Mouse (Mus musculus): Measurements from ENCODE around the gene Arhgap15. TPM values are rescaled to one million over a fixed set of nuclear protein-coding genes. Genes with fewer than 3 reads are reported as not detected.

Gene Arhgap15
- polyA plus RNA-seq, 1 experiment from 2014 or later = 0.59 TPM

DNA sequence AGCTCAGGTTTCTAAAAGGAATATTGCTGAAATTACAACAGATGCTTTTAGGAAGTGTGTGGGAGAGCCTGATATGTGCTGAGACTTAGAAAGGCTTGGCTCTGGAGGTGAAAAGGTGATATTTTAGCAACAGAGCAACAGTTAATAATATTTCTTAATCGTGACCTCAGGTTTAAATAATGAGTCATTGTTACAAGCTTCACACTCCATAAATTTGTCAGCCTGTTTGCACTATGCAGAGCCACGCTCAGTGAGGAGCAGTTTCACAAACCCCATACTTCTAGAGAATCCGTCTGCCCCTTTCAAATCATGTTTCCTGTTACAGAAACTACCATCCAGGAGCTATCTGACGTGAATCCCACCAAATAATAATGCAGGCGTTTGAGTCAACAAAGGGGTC lies 213.8 kb downstream of the Arhgap15 start:
- Histone ChIP-seq H3K4me1 (replicated peaks) (no peaks in the 10 kb centered on the region), H3K36me3 (no peaks in the 10 kb centered on the region), H3K27ac (no peak overlapping the region), H3K9me3 (no peaks in the 10 kb centered on the region), H3K4me3 (replicated peaks) (no peak overlapping the region), H3K27me3 (no peaks in the 10 kb centered on the region), H3K4me2 (replicated peaks) (no peak overlapping the region), H3K9ac (replicated peaks) (no peak overlapping the region)
- 86% methylated on average over 5 of the region's 5 CpGs for WGBS
- ATAC-seq = no peak

DNA sequence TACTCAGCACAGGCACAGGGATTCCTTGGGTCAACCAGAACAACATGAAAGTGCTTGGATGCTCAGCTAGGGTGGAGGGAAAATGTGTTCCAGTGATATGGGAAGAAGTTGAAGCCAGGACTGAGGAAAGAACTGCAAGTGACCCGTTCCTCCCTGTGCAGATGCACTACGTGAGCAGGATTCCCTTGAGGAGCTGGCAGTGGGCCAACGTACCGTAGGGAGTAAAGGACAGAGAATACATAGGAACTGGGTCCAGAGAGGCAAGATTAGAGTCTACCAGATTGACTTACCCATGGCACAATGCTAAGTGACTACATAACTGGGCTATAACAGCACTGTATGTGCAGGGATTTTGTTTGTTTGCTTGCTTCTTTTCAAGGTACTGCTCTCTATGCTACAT lies 220.0 kb downstream of the Arhgap15 start:
- Histone ChIP-seq H3K9me3 (no peaks in the 10 kb centered on the region), H3K4me1 (replicated peaks) (no peaks in the 10 kb centered on the region), H3K4me3 (replicated peaks) (no peak overlapping the region), H3K4me2 (replicated peaks) (no peak overlapping the region), H3K36me3 (no peaks in the 10 kb centered on the region), H3K9ac (replicated peaks) (no peak overlapping the region), H3K27me3 (no peaks in the 10 kb centered on the region), H3K27ac (no peak overlapping the region)
- 70% methylated on average over 4 of the region's 4 CpGs for WGBS
- ATAC-seq = no peak

DNA sequence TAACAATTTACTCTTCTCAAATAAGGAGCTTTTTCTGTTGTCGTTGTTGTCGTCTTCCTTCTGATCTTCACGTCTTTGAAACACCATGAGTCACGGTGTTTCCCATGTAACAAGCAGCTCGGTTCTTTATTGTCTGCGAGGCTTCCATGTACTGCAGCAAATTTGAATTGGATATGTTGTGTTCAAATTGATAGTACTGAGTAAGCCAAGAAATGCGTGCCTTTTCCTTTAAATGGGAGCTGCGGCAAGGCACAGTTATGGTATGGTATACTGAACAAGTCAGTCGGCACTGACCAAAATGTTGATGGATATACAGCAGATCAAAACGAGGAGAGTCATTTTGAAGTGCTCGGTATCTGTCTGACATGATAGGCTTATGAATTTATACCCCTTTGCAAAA lies 229.1 kb downstream of the Arhgap15 start:
- Histone ChIP-seq H3K36me3 (no peaks in the 10 kb centered on the region), H3K9me3 (no peaks in the 10 kb centered on the region), H3K27ac (no peak overlapping the region), H3K4me3 (replicated peaks) (no peak overlapping the region), H3K9ac (replicated peaks) (no peak overlapping the region), H3K27me3 (no peaks in the 10 kb centered on the region), H3K4me1 (replicated peaks) (no peaks in the 10 kb centered on the region), H3K4me2 (replicated peaks) (no peak overlapping the region)
- WGBS = 71% methylated on average over 11 of the region's 11 CpGs
- peak; percentile 45; the same call in 1 of the 2 replicates for ATAC-seq

DNA sequence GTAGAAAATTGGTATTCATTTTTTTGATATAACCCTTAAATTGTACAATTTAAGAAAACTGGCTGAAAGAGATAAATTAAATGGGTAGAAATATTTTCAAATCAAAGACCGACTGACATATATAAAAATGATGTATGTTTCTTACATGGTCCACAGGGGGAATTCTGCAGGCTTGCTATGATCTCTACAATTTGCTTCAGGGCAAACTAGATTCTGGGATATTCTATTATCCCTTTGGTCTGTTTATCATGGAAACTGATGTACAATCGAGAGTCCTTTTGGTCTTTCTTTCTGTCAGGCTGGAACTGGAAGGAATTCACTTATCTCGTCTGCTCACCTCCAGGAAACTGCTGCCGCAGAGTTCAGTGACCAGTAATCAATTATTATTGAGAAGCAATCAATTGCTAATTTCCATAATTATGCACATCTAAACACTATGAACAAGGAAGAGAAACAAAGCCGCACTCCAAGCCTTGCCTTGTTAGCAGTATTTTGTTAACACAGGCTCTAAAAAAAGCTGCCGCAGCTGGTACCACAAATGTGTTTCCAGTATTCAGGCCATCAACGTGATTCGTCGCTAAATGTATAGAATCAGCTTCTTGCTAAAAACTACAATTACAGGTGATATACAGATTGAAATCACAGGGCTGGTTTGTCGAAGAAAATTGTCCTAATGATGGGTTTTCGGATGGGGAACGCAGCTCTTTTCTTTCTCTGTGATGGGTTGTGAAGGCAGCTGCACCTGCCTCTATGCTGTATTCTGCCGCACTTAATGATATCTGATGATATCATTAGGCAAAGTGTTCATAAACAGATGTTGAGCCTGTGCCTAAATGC lies 229.8 kb downstream of the Arhgap15 start:
- H3K27me3 ChIP-seq = no peaks in the 10 kb centered on the region
- no peaks in the 10 kb centered on the region for H3K36me3 ChIP-seq
- peak overlapping the region; percentile 4; the same call in 1 of the 2 replicates for H3K27ac ChIP-seq
- 74% methylated on average over 13 of the region's 13 CpGs for WGBS
- H3K9me3 ChIP-seq = no peaks in the 10 kb centered on the region
- ATAC-seq = no peak
- H3K4me2 ChIP-seq (replicated peaks) = no peak overlapping the region
- no peak overlapping the region for H3K4me3 ChIP-seq (replicated peaks)
- H3K4me1 ChIP-seq (replicated peaks) = no peaks in the 10 kb centered on the region
- no peak overlapping the region for H3K9ac ChIP-seq (replicated peaks)

DNA sequence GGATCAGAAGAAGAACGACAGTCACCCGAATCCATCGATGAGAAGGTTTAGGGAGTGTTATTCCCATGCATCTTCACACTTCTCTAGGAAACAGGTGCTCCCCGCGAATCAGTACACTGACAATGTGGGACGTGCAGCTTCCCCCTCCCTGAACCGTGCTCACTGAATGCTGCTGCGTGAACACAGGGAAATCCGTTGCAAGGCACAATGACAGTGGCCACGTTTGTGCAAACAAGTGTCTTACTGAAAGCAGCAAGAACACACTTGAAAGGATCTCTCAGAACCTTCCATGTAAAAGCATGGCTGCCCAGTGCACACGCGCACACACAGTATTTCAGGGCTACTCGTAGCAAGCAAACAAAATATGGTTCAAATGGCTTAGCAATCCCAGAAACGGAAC lies 237.4 kb downstream of the Arhgap15 start:
- no peak overlapping the region for H3K4me3 ChIP-seq (replicated peaks)
- H3K9ac ChIP-seq (replicated peaks) = no peak overlapping the region
- no peak overlapping the region for H3K4me2 ChIP-seq (replicated peaks)
- no peak for ATAC-seq
- H3K27ac ChIP-seq = no peak overlapping the region
- H3K4me1 ChIP-seq (replicated peaks) = peaks cover 7% of the 10 kb centered on the region
- H3K9me3 ChIP-seq = no peaks in the 10 kb centered on the region
- H3K36me3 ChIP-seq = no peaks in the 10 kb centered on the region
- no peaks in the 10 kb centered on the region for H3K27me3 ChIP-seq
- 78% methylated on average over 14 of the region's 14 CpGs for WGBS

DNA sequence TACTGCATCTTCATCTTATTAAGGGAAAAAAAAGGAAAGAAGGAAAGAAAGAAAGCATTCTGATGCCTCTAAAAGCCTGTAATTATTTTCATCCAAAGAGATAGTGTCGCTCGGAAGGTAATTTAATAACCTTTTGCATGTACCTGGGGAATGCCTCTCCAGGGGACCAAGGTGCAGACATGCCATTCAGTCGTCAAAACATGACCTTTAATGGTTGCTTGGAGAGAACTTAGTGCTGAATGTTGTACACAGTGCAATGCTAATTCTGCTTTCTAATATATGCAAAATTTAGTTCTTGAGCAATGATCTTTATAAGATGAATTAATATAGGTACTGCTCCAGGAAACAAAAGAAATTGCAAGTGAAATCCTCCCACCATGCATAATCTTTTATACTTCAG lies 239.3 kb downstream of the Arhgap15 start:
- Histone ChIP-seq H3K9ac (replicated peaks) (no peak overlapping the region), H3K9me3 (no peaks in the 10 kb centered on the region), H3K4me2 (replicated peaks) (no peak overlapping the region), H3K4me3 (replicated peaks) (no peak overlapping the region), H3K36me3 (no peaks in the 10 kb centered on the region), H3K27ac (no peak overlapping the region), H3K27me3 (no peaks in the 10 kb centered on the region), H3K4me1 (replicated peaks) (peaks cover 7% of the 10 kb centered on the region)
- WGBS = 56% methylated on average over 3 of the region's 3 CpGs
- 0 out of 2 replicates have a peak, but pooled peaks have one; percentile 60 for ATAC-seq

DNA sequence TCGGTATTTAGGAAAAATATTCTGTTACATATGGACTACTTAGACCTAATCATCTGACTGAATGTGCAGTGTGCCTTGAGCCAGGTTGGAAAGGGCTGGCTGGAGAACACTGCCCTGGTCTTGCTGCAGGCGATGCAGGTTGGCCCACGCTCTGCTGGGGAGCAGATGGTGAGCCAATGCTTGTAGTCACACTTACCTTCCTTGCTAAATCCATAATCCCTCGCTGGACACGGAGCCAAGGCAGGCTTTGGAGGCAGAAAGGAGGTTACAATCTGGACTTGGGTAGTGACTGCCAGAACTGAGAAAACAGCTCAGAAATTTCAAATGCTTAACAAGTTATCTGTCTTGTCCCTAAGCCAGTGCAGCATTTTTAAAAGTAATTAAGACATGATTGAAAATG lies 241.2 kb downstream of the Arhgap15 start:
- WGBS = 47% methylated on average over 5 of the region's 5 CpGs
- Histone ChIP-seq H3K27ac (no peak overlapping the region), H3K9me3 (no peaks in the 10 kb centered on the region), H3K4me3 (replicated peaks) (no peak overlapping the region), H3K27me3 (no peaks in the 10 kb centered on the region), H3K36me3 (no peaks in the 10 kb centered on the region), H3K4me1 (replicated peaks) (peaks cover 7% of the 10 kb centered on the region), H3K4me2 (replicated peaks) (no peak overlapping the region), H3K9ac (replicated peaks) (no peak overlapping the region)
- ATAC-seq = peak; percentile 60; the same call in 1 of the 2 replicates

DNA sequence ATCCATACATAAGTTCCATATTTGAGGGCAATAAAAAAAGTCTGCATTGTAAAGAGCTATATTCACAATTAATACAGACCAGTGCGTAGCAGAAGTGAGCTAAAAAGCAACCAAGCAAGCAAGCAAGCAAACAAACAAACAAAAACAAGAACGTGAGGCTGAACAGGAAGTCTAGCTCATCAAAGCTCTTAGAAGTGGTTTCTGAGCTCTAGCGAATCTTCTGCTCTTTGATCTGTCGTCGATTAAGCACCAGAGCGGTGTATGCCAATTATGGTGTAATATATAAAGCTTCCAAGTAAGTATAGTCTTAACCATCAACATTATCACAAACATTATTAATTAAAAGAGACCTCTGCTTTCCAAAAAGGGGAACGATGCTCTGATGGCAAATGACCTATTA lies 243.9 kb downstream of the Arhgap15 start:
- Histone ChIP-seq H3K27ac (no peak overlapping the region), H3K36me3 (no peaks in the 10 kb centered on the region), H3K9me3 (no peaks in the 10 kb centered on the region), H3K9ac (replicated peaks) (no peak overlapping the region), H3K4me1 (replicated peaks) (peaks cover 7% of the 10 kb centered on the region), H3K4me2 (replicated peaks) (no peak overlapping the region), H3K4me3 (replicated peaks) (no peak overlapping the region), H3K27me3 (no peaks in the 10 kb centered on the region)
- whole genome bisulfite sequencing = 89% methylated on average over 7 of the region's 7 CpGs
- no peak for ATAC-seq

DNA sequence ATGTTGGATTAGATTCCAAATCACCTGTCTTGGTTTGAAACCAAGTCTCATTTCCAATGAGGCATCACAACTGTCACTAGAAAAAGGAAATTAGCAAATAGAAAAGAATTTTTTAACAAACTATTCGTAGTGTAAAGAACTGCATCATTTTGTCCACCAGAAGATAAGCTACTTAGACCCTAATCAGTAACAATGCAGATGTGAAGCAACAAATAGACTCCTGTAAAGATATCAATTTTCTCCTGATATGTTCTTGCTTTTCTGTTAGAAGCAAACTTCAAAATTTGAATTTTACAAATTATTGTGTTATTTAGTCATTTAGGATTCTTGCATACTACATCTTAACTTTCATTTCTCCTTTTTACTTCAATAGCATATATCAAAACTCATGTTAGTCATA lies 253.8 kb downstream of the Arhgap15 start:
- Histone ChIP-seq H3K9me3 (no peaks in the 10 kb centered on the region), H3K27me3 (no peaks in the 10 kb centered on the region), H3K27ac (no peak overlapping the region), H3K4me1 (replicated peaks) (no peaks in the 10 kb centered on the region), H3K4me3 (replicated peaks) (no peak overlapping the region), H3K4me2 (replicated peaks) (no peak overlapping the region), H3K36me3 (no peaks in the 10 kb centered on the region), H3K9ac (replicated peaks) (no peak overlapping the region)
- no peak for ATAC-seq
- 86% methylated on average over 1 of the region's 1 CpGs for WGBS

DNA sequence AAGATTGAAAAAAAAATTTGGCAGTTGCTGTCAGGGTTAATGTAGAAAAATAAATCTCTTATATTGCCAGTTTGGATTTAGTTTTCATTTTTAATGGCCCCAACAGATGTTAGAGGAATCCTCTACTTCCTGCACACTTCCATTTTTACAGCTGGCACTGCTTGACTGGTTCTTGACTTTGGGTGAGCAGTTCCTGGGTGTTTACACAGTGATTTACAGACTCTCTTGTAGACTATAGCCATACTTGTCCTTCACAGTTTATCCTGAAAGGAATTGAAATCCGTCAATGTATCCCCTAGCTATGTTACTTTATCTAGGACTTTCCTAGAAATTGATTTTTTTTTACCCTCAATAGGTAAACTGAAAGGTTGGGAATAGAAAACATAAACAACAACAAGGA lies 261.6 kb downstream of the Arhgap15 start:
- Histone ChIP-seq H3K27ac (no peak overlapping the region), H3K9ac (replicated peaks) (no peak overlapping the region), H3K27me3 (no peaks in the 10 kb centered on the region), H3K4me3 (replicated peaks) (no peak overlapping the region), H3K9me3 (no peaks in the 10 kb centered on the region), H3K4me2 (replicated peaks) (no peak overlapping the region), H3K36me3 (no peaks in the 10 kb centered on the region), H3K4me1 (replicated peaks) (no peaks in the 10 kb centered on the region)
- WGBS = 92% methylated on average over 1 of the region's 1 CpGs
- ATAC-seq = no peak

DNA sequence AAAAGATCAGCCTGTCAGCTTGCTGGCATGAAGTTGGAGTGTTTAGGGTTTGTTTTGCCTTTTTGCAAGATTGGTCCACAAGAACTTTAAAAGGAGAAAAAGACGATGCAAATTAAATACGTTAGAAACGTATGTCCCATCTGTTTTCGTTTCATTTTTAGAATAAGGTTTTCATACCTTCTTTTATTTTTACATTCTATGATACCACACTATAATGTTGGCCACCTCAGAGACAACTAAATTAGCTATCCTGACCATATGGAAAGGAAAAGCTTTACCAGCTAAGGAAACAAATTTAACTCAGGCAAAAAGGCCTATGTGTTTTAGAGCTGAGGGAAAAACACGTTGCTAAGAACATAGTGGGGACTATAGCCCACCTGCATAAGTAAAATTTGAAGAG lies 264.8 kb downstream of the Arhgap15 start:
- H3K4me2 ChIP-seq (replicated peaks) = no peak overlapping the region
- H3K27ac ChIP-seq = no peak overlapping the region
- no peaks in the 10 kb centered on the region for H3K36me3 ChIP-seq
- H3K9me3 ChIP-seq = no peaks in the 10 kb centered on the region
- no peak overlapping the region for H3K9ac ChIP-seq (replicated peaks)
- WGBS = 93% methylated on average over 5 of the region's 5 CpGs
- peaks cover 12% of the 10 kb centered on the region for H3K4me1 ChIP-seq (replicated peaks)
- no peaks in the 10 kb centered on the region for H3K27me3 ChIP-seq
- no peak overlapping the region for H3K4me3 ChIP-seq (replicated peaks)
- ATAC-seq = no peak

DNA sequence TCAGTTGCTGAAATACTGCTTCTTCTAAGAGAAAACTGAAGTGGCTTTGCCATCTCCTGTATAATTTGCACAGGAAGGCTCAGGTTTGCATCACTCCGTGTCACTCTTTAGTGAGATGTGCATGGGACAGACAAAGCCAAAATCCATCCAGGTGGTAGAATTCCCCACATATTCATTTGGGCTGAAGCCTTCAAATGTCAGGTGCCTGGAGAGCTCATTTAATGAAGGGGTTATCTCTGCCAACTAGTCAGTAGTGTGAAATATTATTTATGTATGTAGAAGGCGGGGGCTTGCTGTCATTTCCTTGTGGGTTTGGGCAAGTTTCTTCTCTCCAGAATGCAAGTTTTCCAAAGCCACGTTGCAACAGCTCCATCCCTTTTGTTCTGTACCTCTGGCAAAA lies 268.1 kb downstream of the Arhgap15 start:
- Histone ChIP-seq H3K9ac (replicated peaks) (no peak overlapping the region), H3K27ac (no peak overlapping the region), H3K4me1 (replicated peaks) (peaks cover 12% of the 10 kb centered on the region), H3K9me3 (no peaks in the 10 kb centered on the region), H3K4me2 (replicated peaks) (no peak overlapping the region), H3K27me3 (no peaks in the 10 kb centered on the region), H3K36me3 (no peaks in the 10 kb centered on the region), H3K4me3 (replicated peaks) (no peak overlapping the region)
- WGBS = 64% methylated on average over 3 of the region's 3 CpGs
- no peak for ATAC-seq
